In the genomic region with DNA sequence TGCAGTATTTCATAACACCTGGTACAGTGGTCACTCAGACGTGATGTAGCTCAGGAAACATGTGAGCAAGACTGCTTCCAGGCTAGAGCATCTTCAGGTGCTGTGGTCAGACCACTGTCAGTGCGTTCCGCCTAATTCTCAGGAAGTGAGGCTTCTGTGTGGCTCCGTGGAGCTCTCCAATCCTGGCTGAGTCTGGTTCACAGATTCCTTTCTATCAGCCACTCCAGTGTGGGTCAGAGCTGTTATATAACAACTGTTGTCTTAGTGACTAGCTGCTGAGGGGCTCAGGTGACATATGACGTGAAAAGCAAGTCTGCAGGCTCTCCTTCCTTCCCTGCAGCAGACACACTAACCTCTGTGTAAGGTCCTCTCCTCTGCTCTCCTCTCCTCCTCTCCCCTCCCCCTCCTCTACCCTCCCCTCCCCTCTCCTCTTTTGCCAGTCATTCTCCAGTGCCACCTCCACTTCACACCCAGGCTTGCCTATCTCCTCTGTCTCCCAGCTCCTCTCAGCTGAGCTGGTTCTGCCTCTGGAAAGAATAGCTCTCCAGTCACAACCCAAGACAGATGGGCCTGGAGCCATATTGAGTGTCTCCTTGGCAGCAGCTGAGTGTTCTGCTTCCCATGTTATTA, we compare ENCODE assay signal across 11 mouse cellular contexts. TPM values are rescaled to one million over a fixed set of nuclear protein-coding genes. Genes with fewer than 3 reads are reported as not detected.
A peak's percentile ranks its signal among the peaks of the same experiment; 100 is the strongest.
DNase-seq lines count a peak whose midpoint lies in the region; ATAC-seq and TF ChIP-seq lines count a peak whose summit lies in the region.
"Had no signal": no experiment of that assay in that cellular context is flagged by ENCODE, and none has a peak within 500 bp of the region (broad histone marks: within the 10 kb centered on the region; RNA-seq: fewer than 3 reads in every experiment).

No protein-coding gene starts in this region.

- no peak for TF ChIP-seq CTCF in cerebellum, adult 2 months (IDR thresholded peaks at IDR 0.05; ENCODE audit: borderline replicate concordance, insufficient read depth, low read depth, low read length)

- ATAC-seq in kidney, embryonic 14.5 days (ENCODE audit: low FRiP score, low TSS enrichment) = peak; percentile 50; the same call in 1 of the 2 replicates
- ATAC-seq in hematopoietic stem cell, adult 5-6 weeks (replicated peaks in 1 of 2; ENCODE audit: insufficient read depth in 1 of 2, low FRiP score in 2 of 2, low TSS enrichment in 1 of 2, low read depth in 1 of 2, poor library complexity in 2 of 2, severe bottlenecking in 2 of 2) = peak; percentile 44 to 66; a peak in 3 of 4 replicates
- no peak; the same call in 1 of the 2 replicates for ATAC-seq in monocyte, adult 5-6 weeks (replicated peaks; ENCODE audit: insufficient number of reproducible peaks, low FRiP score, low TSS enrichment, poor library complexity, severe bottlenecking)

- WGBS in kidney, embryonic 14.5 days = 44% methylated on average over 5 of the region's 5 CpGs
- 67% methylated on average over 5 of the region's 5 CpGs for WGBS in cerebellum, adult 2 months

- H3K4me1 ChIP-seq in kidney, embryonic 14.5 days (ENCODE audit: control insufficient read depth, insufficient read depth, low read length) = 0 out of 2 replicates have a peak, but pooled peaks cover 5% of the 10 kb centered on the region
- H3K4me1 ChIP-seq in cerebellum, adult 2 months (ENCODE audit: control insufficient read depth, insufficient read depth, low read length) = no peaks in the 10 kb centered on the region
- H3K4me1 ChIP-seq: limb, embryonic 15.5 days; stomach, embryonic 15.5 days had no signal

- no peak overlapping the region for H3K9ac ChIP-seq in kidney, embryonic 14.5 days (ENCODE audit: low read depth, low read length)
- H3K9ac ChIP-seq: limb, embryonic 15.5 days; stomach, embryonic 15.5 days had no signal

- H3K36me3 ChIP-seq in kidney, embryonic 14.5 days (ENCODE audit: control insufficient read depth, insufficient read depth, low read length) = no peaks in the 10 kb centered on the region
- H3K36me3 ChIP-seq: forebrain, embryonic 10.5 days; limb, embryonic 15.5 days; stomach, embryonic 15.5 days had no signal

- DNase-seq in kidney, postnatal 14 days = no peak
- DNase-seq in NIH3T3 (ENCODE audit: low read depth) = peak; percentile 26
- peak; percentile 61 to 63 for DNase-seq in right cerebral cortex, adult 2 months (ENCODE audit: low spot score in 2 of 2)
- no peak for DNase-seq in spleen, adult 12 weeks (ENCODE audit: low spot score)
- DNase-seq in cerebellum, adult 2 months = no peak

- H3K9me3 ChIP-seq in kidney, embryonic 14.5 days (ENCODE audit: control insufficient read depth, low read length) = no peaks in the 10 kb centered on the region
- H3K9me3 ChIP-seq: forebrain, embryonic 10.5 days; limb, embryonic 15.5 days; stomach, embryonic 15.5 days had no signal

- no peak overlapping the region for H3K27ac ChIP-seq in kidney, embryonic 14.5 days (ENCODE audit: low read depth, low read length)
- H3K27ac ChIP-seq in cerebellum, adult 2 months (ENCODE audit: insufficient read depth, low read length) = no peak overlapping the region
- H3K27ac ChIP-seq: forebrain, embryonic 10.5 days; limb, embryonic 15.5 days; stomach, embryonic 15.5 days had no signal

- no peak overlapping the region for H3K4me3 ChIP-seq in kidney, embryonic 14.5 days (ENCODE audit: low read length)
- H3K4me3 ChIP-seq in cerebellum, adult 2 months (replicated peaks; ENCODE audit: insufficient read depth, low read depth, low read length) = no peak overlapping the region
- H3K4me3 ChIP-seq: forebrain, embryonic 10.5 days; limb, embryonic 15.5 days; stomach, embryonic 15.5 days had no signal

- no peaks in the 10 kb centered on the region for H3K27me3 ChIP-seq in kidney, embryonic 14.5 days (ENCODE audit: control insufficient read depth, insufficient read depth, low read length)
- no peaks in the 10 kb centered on the region for H3K27me3 ChIP-seq in cerebellum, adult 2 months (ENCODE audit: control insufficient read depth, insufficient read depth, low read length)
- H3K27me3 ChIP-seq: limb, embryonic 15.5 days; stomach, embryonic 15.5 days had no signal

- H3K4me2 ChIP-seq in kidney, embryonic 14.5 days (replicated peaks; ENCODE audit: low read depth, low read length) = no peak overlapping the region
- H3K4me2 ChIP-seq: limb, embryonic 15.5 days; stomach, embryonic 15.5 days had no signal

- no peak for TF ChIP-seq POLR2A in cerebellum, adult 2 months (IDR thresholded peaks at IDR 0.05; ENCODE audit: borderline replicate concordance, insufficient read depth, low read length)

RNA-seq across cellular contexts. Expression of gene Dtnb, which starts 23.5 kb away (rescaled TPM):
- 40.5 and 59.5 TPM in 2 replicates for polyA plus RNA-seq in kidney, embryonic 14.5 days (2014; fragmentation: Nextera tagmentation; extraction: Ambion mirVana)
- total RNA-seq in hematopoietic stem cell, adult 5-6 weeks (2017) = 26.0 and 30.7 TPM in 2 replicates
- 16.8 to 22.1 TPM (median 18.3 TPM) in 3 replicates for total RNA-seq in monocyte, adult 5-6 weeks (2017)
- 86.6 and 91.3 TPM in 2 replicates for polyA plus RNA-seq in cerebellum, adult 2 months (2012; rRNA removed)

Comparison
In these comparisons a context has a peak if more than half of its experiments do, and no peak if none do; other contexts are left out.
1. DNase-seq: peak in NIH3T3 (single experiment) and right cerebral cortex, adult 2 months (2 of 2); none in kidney, postnatal 14 days (single experiment), spleen, adult 12 weeks (single experiment) and cerebellum, adult 2 months (0 of 2).